Mouse (Mus musculus) Patski (cell line): ENCODE measurements around the gene Camk2n2. TPM values are rescaled to one million over a fixed set of nuclear protein-coding genes. Genes with fewer than 3 reads are reported as not detected.

ENCODE experiments used
- ATAC-seq: fragments of 100-300 bp; one replicate; pipeline ENCODE4 v1.8.0; 2021
- CTCF ChIA-PET: fragments of 350-600 bp; sonication (Branson Sonifier 250); formaldehyde crosslinking; loops from one replicate; lab custom pipeline; 2022; ENCODE audit warnings: inconsistent platforms; lab: Charles Lee
- POLR2A ChIA-PET: fragments of 350-600 bp; sonication (Branson Sonifier 250); formaldehyde crosslinking; loops from one replicate; lab custom pipeline; 2022; ENCODE audit warnings: antibody characterized with exemption, inconsistent platforms; lab: Charles Lee
- DNase-seq: peaks from one replicate; pipeline ENCODE4 v3.0.0-alpha.2; 2011; ENCODE audit warnings: low read depth, low spot score
- H3K27me3 ChIP-seq: fragments of 371-371 bp; one replicate; pipeline ENCODE4 v1.5.1; 2021
- CTCF ChIP-seq: fragments of 100-300 bp; IDR thresholded peaks from one replicate; pipeline ENCODE4 v1.5.1; 2021
- in situ Hi-C: fragments of 300-500 bp; cut with MboI; formaldehyde crosslinking; loops from 3 replicates; pipeline ENCODE4 v1.11.1; 2018; ENCODE audit warnings: low pct_unique_long_range_greater_than_20kb, mixed read lengths
- polyA plus RNA-seq: library from polyadenylated mRNA; unstranded; gene quantifications from one replicate; pipeline ENCODE4 v1.2.3, GENCODE M21; 2021

Gene Camk2n2
- polyA plus RNA-seq, 1 experiment from 2014 or later = 11.5 TPM

- in situ Hi-C loops = no loop called here
- TF ChIP-seq CTCF = no peak
- peaks cover 59% of the 10 kb centered on the region for H3K27me3 ChIP-seq
- DNase-seq = no peak
- ATAC-seq = no peak
- ChIA-PET POLR2A (interaction anchor here (0.6 kb wide), 1 partner anchor 28 kb away, joined by 3 read pairs; no protein-coding TSS in a partner anchor), CTCF (no interaction called here)
Measured at GRCm38 (mm10) chr16:20590680-20591038, 30.4 kb downstream of the Camk2n2 start.

DNA sequence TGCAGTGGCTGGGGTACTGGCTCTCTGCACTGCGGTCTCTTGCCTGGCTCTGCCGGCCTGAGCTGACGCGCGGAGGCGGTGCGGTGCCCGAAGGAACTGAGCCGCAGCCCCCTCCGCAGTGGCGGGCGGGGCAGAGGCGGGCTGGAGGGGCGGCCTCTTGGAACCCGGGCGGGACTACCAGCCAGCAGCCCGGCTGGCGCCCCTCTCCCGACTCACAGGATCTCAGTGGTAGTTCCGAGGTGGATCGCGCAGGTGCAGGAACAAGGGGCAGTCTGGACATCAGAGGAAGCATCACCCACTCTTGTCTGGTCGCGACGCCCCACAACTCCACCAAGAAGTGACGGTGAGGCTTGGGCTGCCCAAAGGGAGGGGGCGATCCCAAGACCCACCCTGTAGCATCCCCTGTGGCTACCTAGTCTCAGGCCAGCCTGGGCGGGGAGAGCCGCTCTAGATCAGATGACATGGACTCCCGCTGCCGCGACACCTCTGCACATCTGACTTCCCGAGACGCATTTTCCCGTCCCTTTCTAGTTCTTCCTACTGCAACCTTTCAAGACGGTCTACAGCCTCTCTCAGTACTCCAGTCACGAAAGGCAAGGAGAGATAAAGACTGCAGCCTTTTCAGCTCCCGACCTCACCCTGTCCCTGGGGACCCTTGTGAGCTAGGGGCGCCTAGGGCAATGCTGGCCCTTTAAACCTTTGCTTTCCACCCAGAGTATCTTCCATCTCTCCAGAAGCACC lies 31.0 kb downstream of the Camk2n2 start:
- POLR2A ChIA-PET = interaction anchor here (0.6 kb wide), 1 partner anchor 28 kb away, joined by 3 read pairs; no protein-coding TSS in a partner anchor

GRCm38 (mm10) chr16:20589366-20589938 lies 31.6 kb downstream of the Camk2n2 start, which contains the start of gene Vwa5b2:
Gene Vwa5b2 (plus strand): TSS chr16:20589471.
- CTCF ChIA-PET = no interaction called here
- DNase-seq (no peak), ATAC-seq (no peak)
- POLR2A ChIA-PET = no interaction called here
- peaks cover 66% of the 10 kb centered on the region for H3K27me3 ChIP-seq
- in situ Hi-C loops = no loop called here
- TF ChIP-seq CTCF = no peak

More for the DNA sequence above, 31.0 kb downstream of the Camk2n2 start:
- DNase-seq = no peak
- no peak for TF ChIP-seq CTCF
- in situ Hi-C loops = no loop called here
- peak; percentile 60 for ATAC-seq
- peaks cover 62% of the 10 kb centered on the region for H3K27me3 ChIP-seq
- CTCF ChIA-PET = no interaction called here

Other genes starting within 250 kb of the Camk2n2 start
- gene Abcc5, start 194.9 kb downstream of the Camk2n2 start, polyA plus RNA-seq = 60.2 TPM
- 82.8 TPM for gene Eif2b5, start 122.5 kb downstream of the Camk2n2 start, polyA plus RNA-seq
- 52.8 TPM for gene Dvl3, start 104.3 kb downstream of the Camk2n2 start, polyA plus RNA-seq
- gene Ap2m1, start 85.8 kb downstream of the Camk2n2 start, polyA plus RNA-seq = 707 TPM
- gene Abcf3, start 72.7 kb downstream of the Camk2n2 start, polyA plus RNA-seq = 61.5 TPM
- gene Vwa5b2, start 31.8 kb downstream of the Camk2n2 start, polyA plus RNA-seq = 0.55 TPM
- 8.6 TPM for gene Eef1akmt4, start 9.7 kb downstream of the Camk2n2 start, polyA plus RNA-seq
- 0.03 TPM for gene Gm49333, start 9.7 kb downstream of the Camk2n2 start, polyA plus RNA-seq
- gene Alg3, start 9.6 kb downstream of the Camk2n2 start, polyA plus RNA-seq = 21.5 TPM
- 0.12 TPM for gene Ece2, start 8.5 kb upstream of the Camk2n2 start, polyA plus RNA-seq
- 289 TPM for gene Psmd2, start 30.4 kb upstream of the Camk2n2 start, polyA plus RNA-seq
- 336 TPM for gene Eif4g1, start 47.0 kb upstream of the Camk2n2 start, polyA plus RNA-seq
- 0.69 TPM for gene Fam131a, start 72.0 kb upstream of the Camk2n2 start, polyA plus RNA-seq
- 38.4 TPM for gene Polr2h, start 96.4 kb upstream of the Camk2n2 start, polyA plus RNA-seq
- 14.3 TPM for gene Clcn2, start 96.5 kb upstream of the Camk2n2 start, polyA plus RNA-seq
- 1.8 TPM for gene Chrd, start 111.8 kb upstream of the Camk2n2 start, polyA plus RNA-seq
- 0.18 TPM for gene Thpo, start 113.2 kb upstream of the Camk2n2 start, polyA plus RNA-seq